Mouse (Mus musculus) neural tube, embryonic 13.5 days (tissue): ENCODE data around the gene Rab4b. TPM values are rescaled to one million over a fixed set of nuclear protein-coding genes. Genes with fewer than 3 reads are reported as not detected.

Experiments
- ATAC-seq: fragments of 200-750 bp; cut with Nextera tagmentation; 2 replicates; pipeline ENCODE4 v1.8.0; 2017; ENCODE audit warnings: low read depth, mild to moderate bottlenecking, moderate TSS enrichment, moderate library complexity
- H3K27ac ChIP-seq: fragments of 300-500 bp; sonication (generic); replicated peaks from 2 replicates; pipeline ENCODE4 v1.5.1; 2015; ENCODE audit warnings: moderate library complexity, mild to moderate bottlenecking, inconsistent platforms
- H3K27me3 ChIP-seq: fragments of 300-500 bp; sonication (generic); 2 replicates; pipeline ENCODE4 v1.6.1; 2015; ENCODE audit warnings: mild to moderate bottlenecking, inconsistent platforms
- H3K36me3 ChIP-seq: fragments of 300-500 bp; sonication (generic); 2 replicates; pipeline ENCODE4 v1.6.1; 2015; ENCODE audit warnings: mild to moderate bottlenecking, inconsistent platforms
- H3K4me1 ChIP-seq: fragments of 300-500 bp; sonication (generic); replicated peaks from 2 replicates; pipeline ENCODE4 v1.6.1; 2015; ENCODE audit warnings: inconsistent platforms
- H3K4me2 ChIP-seq: fragments of 300-500 bp; sonication (generic); 2 replicates; pipeline ENCODE4 v1.6.1; 2015; ENCODE audit warnings: inconsistent platforms, mild to moderate bottlenecking, moderate library complexity
- H3K4me3 ChIP-seq: fragments of 300-500 bp; sonication (generic); 2 replicates; pipeline ENCODE4 v1.5.1; 2015; ENCODE audit warnings: mild to moderate bottlenecking, inconsistent platforms
- H3K9ac ChIP-seq: fragments of 300-500 bp; sonication (generic); 2 replicates; pipeline ENCODE4 v1.6.1; 2015; ENCODE audit warnings: moderate library complexity, mild to moderate bottlenecking, inconsistent platforms
- H3K9me3 ChIP-seq: fragments of 300-500 bp; sonication (generic); 2 replicates; pipeline ENCODE4 v1.6.1; 2016; ENCODE audit warnings: inconsistent platforms
- WGBS: fragments of 180-500 bp; shearing (Covaris S2); methylation state at CpG from one replicate; pipeline ENCODE4 v1.1.7; 2015; 5-methylcytosine and 5-hydroxymethylcytosine counted together
- polyA plus RNA-seq: library from polyadenylated mRNA; unstranded; fragments of >200 nt; fragmentation: Nextera tagmentation; extraction: Ambion mirVana; gene quantifications from 2 replicates; pipeline ENCODE4 v1.2.1, GENCODE M21; 2015

Gene Rab4b
- polyA plus RNA-seq, result 114 and 125 TPM in 2 replicates

- Histone ChIP-seq H3K4me3 (peak within 1 kb of the TSS; percentile 66), H3K4me1 (peaks cover 27% of the 10 kb centered on the region), H3K4me2 (peak within 1 kb of the TSS; percentile 58), H3K27ac (peak within 1 kb of the TSS; percentile 96), H3K9ac (peak within 1 kb of the TSS; percentile 77), H3K9me3 (no peaks in the 10 kb centered on the region), H3K36me3 (peaks cover 33% of the 10 kb centered on the region), H3K27me3 (no peaks in the 10 kb centered on the region)
- WGBS, result under 1% methylated on average over 53 of the region's 53 CpGs
- peak; percentile 98 for ATAC-seq
Observed at GRCm38 (mm10) chr7:27178324-27179216, at the start of gene Rab4b. Gene Rab4b (minus strand): TSS chr7:27178896.

GRCm38 (mm10) chr7:27228281-27228821, 49.7 kb upstream of the Rab4b start, which contains the start of gene Itpkc:
Gene Itpkc (minus strand): TSS chr7:27228661.
- WGBS, result under 1% methylated on average over 49 of the region's 49 CpGs
- no peaks in the 10 kb centered on the region for H3K27me3 ChIP-seq
- H3K9me3 ChIP-seq, result no peaks in the 10 kb centered on the region
- H3K27ac ChIP-seq, result peak within 1 kb of the TSS; percentile 87
- H3K4me3 ChIP-seq, result peak within 1 kb of the TSS; percentile 89
- peak; percentile 67 for ATAC-seq
- H3K9ac ChIP-seq, result peak within 1 kb of the TSS; percentile 92
- H3K4me1 ChIP-seq, result peaks cover 58% of the 10 kb centered on the region
- H3K36me3 ChIP-seq, result peaks cover 1% of the 10 kb centered on the region; the same call in 1 of the 2 replicates
- peak within 1 kb of the TSS; percentile 97 for H3K4me2 ChIP-seq

GRCm38 (mm10) chr7:27227676-27228075, 49.0 kb upstream of the Rab4b start:
- Histone ChIP-seq H3K36me3 (peaks cover 7% of the 10 kb centered on the region; the same call in 1 of the 2 replicates), H3K4me3 (peak overlapping the region; percentile 89), H3K4me1 (peaks cover 59% of the 10 kb centered on the region), H3K9ac (peak overlapping the region; percentile 92), H3K4me2 (peak overlapping the region; percentile 97), H3K27ac (peak overlapping the region; percentile 87), H3K27me3 (no peaks in the 10 kb centered on the region), H3K9me3 (no peaks in the 10 kb centered on the region)
- WGBS, result 6% methylated on average over 10 of the region's 10 CpGs
- peak; percentile 6 for ATAC-seq

- Histone ChIP-seq H3K27ac (no peak overlapping the region), H3K27me3 (no peaks in the 10 kb centered on the region), H3K4me2 (peak overlapping the region; percentile 97), H3K36me3 (peaks cover 11% of the 10 kb centered on the region; the same call in 1 of the 2 replicates), H3K4me3 (peak overlapping the region; percentile 89), H3K9me3 (no peaks in the 10 kb centered on the region), H3K4me1 (peaks cover 61% of the 10 kb centered on the region), H3K9ac (peak overlapping the region; percentile 92)
- 36% methylated on average over 9 of the region's 9 CpGs for WGBS
- no peak for ATAC-seq
Observed at GRCm38 (mm10) chr7:27227276-27227675, 48.6 kb upstream of the Rab4b start.

GRCm38 (mm10) chr7:27224877-27225575, 46.3 kb upstream of the Rab4b start:
- H3K36me3 ChIP-seq, result peaks cover 19% of the 10 kb centered on the region
- H3K9me3 ChIP-seq, result no peaks in the 10 kb centered on the region
- H3K27ac ChIP-seq, result no peak overlapping the region
- ATAC-seq, result no peak
- H3K27me3 ChIP-seq, result no peaks in the 10 kb centered on the region
- H3K9ac ChIP-seq, result peak overlapping the region; percentile 92
- H3K4me3 ChIP-seq, result peak overlapping the region; percentile 89
- peak overlapping the region; percentile 97 for H3K4me2 ChIP-seq
- 65% methylated on average over 11 of the region's 11 CpGs for WGBS
- peaks cover 61% of the 10 kb centered on the region for H3K4me1 ChIP-seq

- 77% methylated on average over 1 of the region's 1 CpGs for WGBS
- no peak overlapping the region for H3K4me2 ChIP-seq
- peaks cover 52% of the 10 kb centered on the region for H3K4me1 ChIP-seq
- H3K36me3 ChIP-seq, result peaks cover 42% of the 10 kb centered on the region
- no peak overlapping the region for H3K27ac ChIP-seq
- no peak overlapping the region for H3K4me3 ChIP-seq
- no peaks in the 10 kb centered on the region for H3K27me3 ChIP-seq
- H3K9ac ChIP-seq, result no peak overlapping the region
- H3K9me3 ChIP-seq, result no peaks in the 10 kb centered on the region
- no peak for ATAC-seq
Observed at GRCm38 (mm10) chr7:27222538-27222937, 43.8 kb upstream of the Rab4b start.

- Histone ChIP-seq H3K27me3 (no peaks in the 10 kb centered on the region), H3K9me3 (no peaks in the 10 kb centered on the region), H3K36me3 (peaks cover 47% of the 10 kb centered on the region), H3K9ac (no peak overlapping the region), H3K4me2 (no peak overlapping the region), H3K27ac (no peak overlapping the region), H3K4me1 (peaks cover 46% of the 10 kb centered on the region), H3K4me3 (no peak overlapping the region)
- ATAC-seq, result no peak
- WGBS, result 83% methylated on average over 6 of the region's 6 CpGs
Observed at GRCm38 (mm10) chr7:27221939-27222338, 43.2 kb upstream of the Rab4b start.

- ATAC-seq, result no peak
- Histone ChIP-seq H3K36me3 (peaks cover 66% of the 10 kb centered on the region), H3K4me3 (no peak overlapping the region), H3K9ac (no peak overlapping the region), H3K9me3 (no peaks in the 10 kb centered on the region), H3K27ac (no peak overlapping the region), H3K4me2 (no peak overlapping the region), H3K4me1 (peaks cover 26% of the 10 kb centered on the region), H3K27me3 (no peaks in the 10 kb centered on the region)
- WGBS, result 71% methylated on average over 11 of the region's 11 CpGs
Observed at GRCm38 (mm10) chr7:27219937-27220336, 41.2 kb upstream of the Rab4b start.

GRCm38 (mm10) chr7:27218586-27218985, 39.9 kb upstream of the Rab4b start:
- Histone ChIP-seq H3K27ac (no peak overlapping the region), H3K4me2 (no peak overlapping the region), H3K27me3 (no peaks in the 10 kb centered on the region), H3K36me3 (peaks cover 79% of the 10 kb centered on the region), H3K9me3 (no peaks in the 10 kb centered on the region), H3K4me3 (no peak overlapping the region), H3K9ac (no peak overlapping the region), H3K4me1 (peaks cover 13% of the 10 kb centered on the region)
- 87% methylated on average over 7 of the region's 7 CpGs for WGBS
- ATAC-seq, result no peak

GRCm38 (mm10) chr7:27212626-27213025, 33.9 kb upstream of the Rab4b start:
- no peaks in the 10 kb centered on the region for H3K9me3 ChIP-seq
- no peak overlapping the region for H3K4me2 ChIP-seq
- no peak overlapping the region for H3K27ac ChIP-seq
- no peak overlapping the region for H3K4me3 ChIP-seq
- no peaks in the 10 kb centered on the region for H3K27me3 ChIP-seq
- H3K9ac ChIP-seq, result no peak overlapping the region
- 82% methylated on average over 2 of the region's 2 CpGs for whole genome bisulfite sequencing
- H3K4me1 ChIP-seq, result no peaks in the 10 kb centered on the region
- peaks cover 98% of the 10 kb centered on the region for H3K36me3 ChIP-seq
- no peak for ATAC-seq

- H3K9me3 ChIP-seq, result no peaks in the 10 kb centered on the region
- H3K4me2 ChIP-seq, result no peak overlapping the region
- no peak for ATAC-seq
- no peak overlapping the region for H3K4me3 ChIP-seq
- H3K9ac ChIP-seq, result no peak overlapping the region
- H3K27ac ChIP-seq, result no peak overlapping the region
- peaks cover 74% of the 10 kb centered on the region for H3K36me3 ChIP-seq
- WGBS, result 97% methylated on average over 8 of the region's 8 CpGs
- H3K4me1 ChIP-seq, result no peaks in the 10 kb centered on the region
- H3K27me3 ChIP-seq, result no peaks in the 10 kb centered on the region
Observed at GRCm38 (mm10) chr7:27203730-27204449, 25.2 kb upstream of the Rab4b start.
